Mouse (Mus musculus) heart, postnatal 14 days (tissue): ENCODE results near the gene Sgo2b. TPM values are rescaled to one million over a fixed set of nuclear protein-coding genes. Genes with fewer than 3 reads are reported as not detected.
A peak's percentile ranks its signal among the peaks of the same experiment; 100 is the strongest.
"Not testable (repeated sequence)": the region's sequence is repeated elsewhere in the genome, so short reads cannot be mapped to it uniquely, and the experiment has no call there.

Experiments
- DNase-seq, 2 experiments: peaks; one replicate each; pipeline ENCODE4 v3.0.0; 2021 to 2022
- intact Hi-C: fragments of 180-260 bp; cut with DNase I; formaldehyde crosslinking; loops from one replicate; pipeline ENCODE4 v1.15.1; 2025
- long read RNA-seq, 2 experiments: library from polyadenylated mRNA; stranded (forward); transcript quantifications; one replicate each; pipeline ENCODE4 v2.0.0; 2021
- total RNA-seq, 2 experiments: library from RNA; stranded (reverse); gene quantifications; 2 replicates each; pipeline ENCODE4 v1.2.3; 2021

Gene Sgo2b
- total RNA-seq = not detected
- long read RNA-seq, experiment 1 = 0 reads
- long read RNA-seq, experiment 2 = 0 reads

DNA sequence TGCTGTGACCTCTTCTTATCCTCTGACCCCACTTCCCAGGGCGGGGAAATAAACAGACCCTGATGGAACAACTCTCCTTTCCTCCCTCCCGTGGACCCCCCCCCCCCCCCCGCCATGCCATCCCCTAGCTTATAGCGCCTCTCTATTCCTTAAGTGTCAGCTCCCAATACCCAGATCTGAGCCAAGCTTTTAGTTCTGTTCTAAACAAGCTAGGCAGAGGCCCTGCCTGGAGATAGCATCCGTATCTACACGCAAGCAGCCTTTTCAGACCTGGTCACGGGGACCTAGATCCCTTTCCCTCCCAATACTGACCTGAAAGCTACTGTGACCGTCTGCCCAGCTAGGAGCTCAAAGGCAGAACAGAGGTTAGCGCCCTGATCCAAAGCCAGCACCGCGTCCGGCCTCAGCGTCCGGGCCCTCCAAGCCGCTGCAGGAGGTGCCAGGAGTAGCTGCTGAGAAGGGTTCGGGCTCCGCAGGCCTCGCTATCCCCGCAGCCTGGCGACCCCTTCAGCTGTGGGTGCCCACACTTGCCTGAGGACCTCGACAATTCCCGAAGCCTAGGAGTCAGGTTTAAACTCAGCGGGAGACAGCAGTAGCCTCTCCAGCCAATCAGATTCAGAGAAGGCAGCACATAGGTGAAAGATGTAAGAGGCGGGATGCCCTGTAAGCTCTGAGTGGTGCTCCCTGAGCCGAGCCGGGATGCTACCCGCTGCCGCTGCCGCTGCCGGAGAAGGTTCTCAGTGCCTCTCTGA is at the start of gene Sgo2b:
TSS of gene Sgo2b (minus strand) at position 623 of the 752 bp plus-strand sequence.
- intact Hi-C loops = no loop called here
- DNase-seq = peak in 1 of 2 experiments; percentile 0

DNA sequence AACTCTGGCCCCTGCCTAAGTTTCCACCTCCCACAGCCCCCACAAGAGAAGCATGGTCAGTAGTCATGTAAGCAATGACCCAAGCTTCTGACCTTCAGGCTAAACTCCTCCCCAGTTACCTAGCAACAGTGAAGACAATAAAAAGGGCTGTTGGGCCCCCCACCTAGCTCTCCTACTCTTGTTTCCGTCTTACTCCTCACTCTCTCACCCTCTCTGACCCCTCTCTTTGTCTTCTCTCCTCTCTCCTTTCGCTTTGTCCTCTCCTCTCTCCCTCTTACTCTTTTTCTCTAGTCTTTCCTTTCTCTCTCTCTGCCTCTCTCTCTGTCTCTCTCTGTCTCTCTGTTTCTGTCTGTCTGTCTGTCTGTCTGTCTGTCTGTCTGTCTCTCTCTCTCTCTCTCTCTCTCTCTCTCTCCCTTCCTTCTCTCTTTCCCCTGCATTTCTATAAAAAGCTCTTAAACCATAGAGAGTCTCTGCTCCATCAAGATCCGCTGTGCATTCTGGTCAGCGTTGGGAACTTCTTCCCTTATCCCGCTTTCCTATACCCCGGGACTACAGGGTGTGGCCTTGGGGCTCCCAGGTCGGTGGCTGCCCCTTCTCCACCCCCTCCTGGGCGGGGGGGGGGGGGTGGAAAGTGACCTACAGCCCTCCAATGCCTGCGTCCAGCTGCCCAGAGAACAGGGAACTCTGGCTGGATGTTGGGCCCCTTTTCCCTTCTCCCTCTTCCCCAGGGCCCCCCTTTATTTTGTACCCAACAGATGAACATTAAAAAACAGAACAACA is 18.8 kb upstream of the Sgo2b start:
- intact Hi-C loops, DNase-seq: not testable (repeated sequence)

DNA sequence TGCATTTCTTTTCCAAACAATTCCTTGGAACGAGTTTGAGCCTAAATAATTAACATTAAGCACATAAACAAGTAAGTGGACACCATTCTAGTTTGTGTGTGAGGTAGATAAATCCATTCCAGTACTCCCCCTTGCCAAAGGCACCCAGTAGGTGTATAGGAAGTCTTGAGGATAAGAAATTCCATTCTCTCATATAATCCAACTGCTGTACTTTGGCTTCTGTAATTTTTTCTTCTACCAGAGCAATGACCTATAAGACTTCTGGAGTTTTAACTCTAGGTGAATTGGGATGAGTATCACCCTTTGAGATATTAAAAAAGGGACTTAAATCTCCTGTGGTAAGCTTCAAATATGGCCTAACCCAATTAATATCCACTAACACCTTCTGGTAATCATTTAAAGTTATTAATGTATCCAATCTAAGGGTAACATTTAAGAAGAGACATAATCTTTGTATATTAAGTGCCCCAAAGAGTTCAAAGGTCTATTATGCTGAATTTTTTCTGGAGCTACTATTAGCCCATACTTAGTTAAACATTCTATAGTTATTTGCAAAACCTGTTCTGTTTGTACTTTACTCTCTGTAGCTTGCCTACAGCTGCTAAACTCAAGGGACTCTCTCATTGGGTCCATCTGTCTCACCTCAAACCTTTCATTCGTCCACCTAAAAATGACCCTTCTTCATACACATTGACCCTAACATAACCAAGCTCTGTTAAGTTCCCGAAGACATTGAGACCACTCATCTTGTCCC is 9.2 kb upstream of the Sgo2b start:
- intact Hi-C loops = no loop called here

GRCm38 (mm10) chr8:63953802-63954201 is 1.8 kb upstream of the Sgo2b start:
- intact Hi-C loops, DNase-seq: not testable (repeated sequence)

More for the DNA sequence above, 9.2 kb upstream of the Sgo2b start:
- DNase-seq = no peak

DNA sequence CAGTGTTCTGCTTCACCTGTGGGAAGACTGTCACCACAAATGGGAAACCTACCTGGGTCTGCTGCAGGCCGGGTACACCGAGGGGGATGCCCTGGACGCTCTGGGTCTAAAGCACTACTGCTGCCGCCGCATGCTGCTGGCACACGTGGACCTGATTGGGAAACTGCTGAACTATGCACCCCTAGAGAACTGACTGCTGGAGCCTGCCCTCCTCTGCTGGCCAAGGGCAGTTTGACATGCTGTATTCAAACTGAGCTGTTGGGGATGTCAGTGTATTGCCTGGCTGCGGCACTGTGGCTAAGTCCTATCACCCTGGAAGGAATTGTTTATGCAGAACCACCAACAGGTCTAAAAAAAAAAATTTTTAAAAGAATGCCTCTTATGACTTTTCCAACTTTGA is 18.9 kb downstream of the Sgo2b start:
- DNase-seq = no peak
- intact Hi-C loops = no loop called here

DNA sequence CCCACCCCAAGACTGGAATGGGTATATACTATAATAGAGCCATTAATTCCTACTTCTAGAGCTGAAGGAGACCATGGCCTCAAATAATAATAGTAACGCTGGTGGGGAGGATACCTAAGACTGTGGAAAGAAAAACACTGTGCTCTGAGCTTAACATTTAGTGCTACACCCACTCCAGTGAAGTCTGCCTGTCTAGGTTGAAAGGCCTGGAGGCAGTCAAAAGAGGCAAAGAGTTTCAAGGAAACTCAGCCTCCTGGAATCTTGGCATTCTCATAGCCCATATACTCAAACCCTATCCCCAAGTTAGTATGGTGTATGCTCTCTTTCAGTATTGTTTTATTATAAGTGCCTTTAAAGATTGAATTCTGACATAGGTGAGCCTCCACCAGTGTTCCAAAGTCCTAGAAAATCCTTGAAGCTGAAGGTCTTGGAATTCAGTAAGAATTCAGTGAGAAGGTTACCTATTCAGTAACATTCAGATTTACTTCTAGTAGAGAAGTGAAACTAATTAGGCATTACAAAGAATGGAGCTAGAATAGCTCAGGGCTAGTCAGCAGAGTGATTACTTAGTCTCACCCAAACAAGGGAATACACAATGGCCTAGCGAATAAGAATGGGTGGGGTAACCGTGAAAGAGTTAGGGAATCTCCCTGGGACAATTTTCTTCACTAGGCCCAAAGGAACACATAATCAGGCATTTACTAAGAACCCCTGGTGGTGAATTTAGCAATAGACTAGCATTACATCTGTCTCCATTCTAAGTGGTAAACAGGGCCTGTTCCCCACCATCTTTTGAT is 22.5 kb downstream of the Sgo2b start:
- no peak for DNase-seq
- intact Hi-C loops = no loop called here

DNA sequence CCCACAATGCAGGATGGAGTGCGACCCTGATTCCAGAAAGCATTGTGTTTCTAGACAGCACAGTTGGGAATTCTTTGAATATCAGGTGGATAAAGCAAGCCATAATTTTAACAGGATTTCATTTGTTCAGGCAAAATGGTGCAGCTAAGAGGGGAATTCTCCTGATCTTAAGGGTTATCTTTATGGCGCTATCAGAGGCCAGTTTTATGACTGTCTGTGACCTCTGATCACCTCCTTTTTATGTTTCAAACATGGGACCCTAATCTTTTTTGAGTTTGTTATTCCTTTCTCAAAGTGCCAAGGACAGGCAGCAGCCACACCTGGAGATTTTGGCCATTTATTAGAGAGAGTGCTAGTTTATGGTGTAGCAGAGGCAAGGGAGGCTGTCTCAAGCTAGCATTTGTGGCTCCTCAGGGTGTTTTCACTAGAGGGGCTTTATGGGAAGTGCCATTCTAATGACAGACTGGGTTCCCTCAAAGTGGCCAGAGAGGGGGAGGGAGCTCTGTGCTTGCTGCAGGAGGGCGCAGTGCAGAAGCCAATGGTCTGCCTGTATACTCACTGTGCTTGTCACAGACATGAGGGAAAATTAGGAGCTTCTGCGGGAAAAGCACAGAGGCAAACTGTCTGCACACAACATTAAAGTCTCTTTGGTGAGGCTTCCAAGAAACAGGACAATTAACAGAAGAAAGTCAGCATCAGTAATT is 30.6 kb downstream of the Sgo2b start:
- no peak for DNase-seq
- intact Hi-C loops = no loop called here

DNA sequence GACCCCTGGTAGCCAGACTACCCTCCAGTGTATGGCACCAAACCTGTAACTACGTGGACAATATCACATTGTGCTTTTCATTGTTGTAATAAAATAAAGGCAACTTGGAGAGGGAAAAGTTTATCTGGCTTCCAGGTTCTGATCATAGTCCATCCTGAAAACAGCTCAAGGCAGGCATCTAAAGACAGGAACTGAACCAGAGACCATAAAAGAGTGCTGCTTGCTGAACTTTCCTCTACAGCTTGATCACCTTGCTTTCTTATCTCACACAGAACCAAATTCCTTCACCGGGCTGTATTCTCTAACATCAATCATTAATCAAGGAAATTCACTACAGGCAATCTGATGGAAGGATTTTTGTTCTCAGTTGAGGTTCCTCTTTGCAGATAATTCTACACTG is 57.0 kb downstream of the Sgo2b start:
- intact Hi-C loops = no loop called here
- no peak for DNase-seq

GRCm38 (mm10) chr8:63878353-63878752 is 73.7 kb downstream of the Sgo2b start:
- DNase-seq = no peak
- intact Hi-C loops = loop anchor here (5.0 kb wide), 1 partner anchor 1001 kb away; no protein-coding TSS in a partner anchor

DNA sequence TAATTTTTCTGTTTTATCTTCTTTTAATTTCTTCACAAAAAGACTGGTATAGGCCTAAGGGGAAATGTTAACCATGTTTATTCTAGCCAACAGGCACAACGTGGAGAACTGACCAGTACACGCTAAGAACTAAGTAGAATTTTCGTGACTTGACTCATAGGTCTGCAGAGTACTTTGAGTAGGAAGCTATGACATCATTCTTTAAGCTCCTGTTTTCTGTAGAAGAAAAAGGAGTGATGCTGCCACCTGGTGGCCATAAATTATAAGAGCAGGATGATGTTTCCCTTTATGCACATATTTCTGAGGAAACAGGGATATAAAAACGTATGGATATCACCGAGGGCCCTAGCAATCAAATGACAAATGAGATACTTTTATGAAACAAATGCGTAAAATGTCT is 74.7 kb downstream of the Sgo2b start:
- intact Hi-C loops = loop anchor here (2.0 to 5.0 kb wide), 2 partner anchors 1000 to 1797 kb away; no protein-coding TSS in a partner anchor
- peak; percentile 42 to 70 for DNase-seq

DNA sequence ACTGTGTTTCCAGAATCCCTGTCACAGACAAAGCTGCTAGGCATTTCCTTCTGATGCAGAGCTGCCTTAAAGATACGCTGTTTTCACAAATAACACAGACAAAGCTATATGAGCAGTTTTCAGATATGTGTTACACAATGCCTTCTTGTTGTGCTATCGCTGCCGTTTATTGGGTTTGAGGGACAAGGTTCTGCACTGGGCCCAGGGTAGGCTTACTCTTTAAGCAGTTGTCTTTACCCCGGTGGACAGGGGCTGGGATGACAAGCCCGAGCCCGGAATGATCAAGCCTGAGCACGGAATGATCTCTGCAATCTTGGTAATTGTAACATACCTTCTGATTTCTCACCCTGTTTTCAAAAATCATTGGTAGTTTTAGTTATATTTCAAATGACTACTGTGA is 75.1 kb downstream of the Sgo2b start:
- DNase-seq = no peak
- intact Hi-C loops = loop anchor here (2.0 to 5.0 kb wide), 2 partner anchors 1000 to 1796 kb away; no protein-coding TSS in a partner anchor
